Mouse (Mus musculus) kidney, postnatal 0 days (tissue): ENCODE data around the gene Vmn1r66. TPM values are rescaled to one million over a fixed set of nuclear protein-coding genes. Genes with fewer than 3 reads are reported as not detected.
"Not testable (repeated sequence)": the region's sequence is repeated elsewhere in the genome, so short reads cannot be mapped to it uniquely, and the experiment has no call there.

Experiments used
- ATAC-seq: fragments of 200-750 bp; cut with Nextera tagmentation; replicated peaks from 2 replicates; pipeline ENCODE4 v1.8.0; 2017; ENCODE audit warnings: low read depth, moderate number of reproducible peaks, moderate TSS enrichment, moderate library complexity; ENCODE audit not compliant: low FRiP score
- DNase-seq: peaks from one replicate; pipeline ENCODE4 v3.0.0-alpha.2; 2016; ENCODE audit warnings: low spot score
- H3K27ac ChIP-seq: fragments of 300-500 bp; sonication (generic); 2 replicates; pipeline ENCODE4 v1.5.1; 2014; ENCODE audit warnings: mild to moderate bottlenecking
- H3K27me3 ChIP-seq: fragments of 300-500 bp; sonication (generic); 2 replicates; pipeline ENCODE4 v1.6.1; 2014; ENCODE audit warnings: low read length, mixed read lengths; ENCODE audit not compliant: insufficient read depth
- H3K36me3 ChIP-seq: fragments of 300-500 bp; sonication (generic); 2 replicates; pipeline ENCODE4 v1.6.1; 2014; ENCODE audit warnings: low read length, mixed read lengths; ENCODE audit not compliant: insufficient read depth
- H3K4me1 ChIP-seq: fragments of 300-500 bp; sonication (generic); replicated peaks from 2 replicates; pipeline ENCODE4 v1.6.1; 2014; ENCODE audit warnings: antibody characterized with exemption, low read length, mixed read lengths; ENCODE audit not compliant: insufficient read depth
- H3K4me2 ChIP-seq: fragments of 300-500 bp; sonication (generic); 2 replicates; pipeline ENCODE4 v1.6.1; 2014; ENCODE audit warnings: mild to moderate bottlenecking, low read length, moderate library complexity, mixed read lengths
- H3K4me3 ChIP-seq: fragments of 300-500 bp; sonication (generic); replicated peaks from 2 replicates; pipeline ENCODE4 v1.5.1; 2014; ENCODE audit warnings: low read depth, low read length
- H3K9ac ChIP-seq: fragments of 300-500 bp; sonication (generic); 2 replicates; pipeline ENCODE4 v1.6.1; 2014; ENCODE audit warnings: low read depth, low read length
- H3K9me3 ChIP-seq: fragments of 300-500 bp; sonication (generic); replicated peaks from 2 replicates; pipeline ENCODE4 v1.6.1; 2016; ENCODE audit warnings: low read length, inconsistent platforms, mixed read lengths
- CTCF ChIP-seq: IDR thresholded peaks from 2 replicates; pipeline ENCODE4 v1.5.1; 2016; ENCODE audit warnings: antibody characterized with exemption, low read depth, mild to moderate bottlenecking, moderate library complexity
- WGBS: fragments of 180-500 bp; shearing (Covaris S2); extraction: QIAGEN DNeasy Blood & Tissue Kit; methylation state at CpG from one replicate; pipeline ENCODE4 v1.1.7; 2014; 5-methylcytosine and 5-hydroxymethylcytosine counted together
- polyA plus RNA-seq: library from polyadenylated mRNA; unstranded; fragments of >200 nt; fragmentation: Nextera tagmentation; extraction: Ambion mirVana; gene quantifications from 2 replicates; pipeline ENCODE4 v1.2.1, GENCODE M21; 2015

Gene Vmn1r66
- not detected in 2 replicates for polyA plus RNA-seq

GRCm38 (mm10) chr7:10277906-10278305 lies at the start of gene Vmn1r66:
TSS of gene Vmn1r66 (minus strand) at chr7:10278006.
- TF ChIP-seq CTCF, result no peak
- no peak for DNase-seq
- no peak within 1 kb of the TSS for H3K4me2 ChIP-seq
- no peak within 1 kb of the TSS for H3K4me3 ChIP-seq
- H3K9ac ChIP-seq, result no peak within 1 kb of the TSS
- ATAC-seq, result no peak
- no peak within 1 kb of the TSS for H3K27ac ChIP-seq
- H3K9me3 ChIP-seq, result no peaks in the 10 kb centered on the region
- H3K27me3 ChIP-seq, result no peaks in the 10 kb centered on the region
- H3K36me3 ChIP-seq, result no peaks in the 10 kb centered on the region
- H3K4me1 ChIP-seq, result no peaks in the 10 kb centered on the region

- H3K27ac ChIP-seq, H3K9me3 ChIP-seq, H3K4me3 ChIP-seq, ATAC-seq, H3K9ac ChIP-seq, H3K27me3 ChIP-seq, H3K4me1 ChIP-seq, H3K36me3 ChIP-seq, DNase-seq, H3K4me2 ChIP-seq: not testable (repeated sequence)
- WGBS, result 76% methylated on average over 14 of the region's 20 CpGs
These were observed 47.7 kb upstream of the Vmn1r66 start for GRCm38 (mm10) chr7:10325462-10325861.

DNA sequence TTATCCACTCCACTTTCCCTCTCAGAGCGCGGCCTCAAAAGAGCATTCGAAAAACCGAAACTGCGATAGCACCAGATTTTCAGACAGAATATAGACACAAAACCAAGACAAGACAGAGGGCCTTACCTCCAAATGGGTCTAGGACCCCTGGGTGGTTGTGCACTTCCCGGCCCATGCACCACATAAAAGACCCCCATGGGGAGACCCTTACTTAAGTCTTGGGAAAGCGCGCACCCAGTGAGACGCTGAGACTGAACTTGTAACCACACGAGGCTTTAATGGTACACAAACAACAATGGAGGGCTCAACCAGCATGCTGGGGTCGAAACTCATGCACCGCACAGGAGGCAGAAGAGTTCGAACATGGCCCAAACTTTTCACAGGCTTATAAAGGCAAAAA lies 25.7 kb downstream of the Vmn1r66 start:
- no peak for TF ChIP-seq CTCF
- Histone ChIP-seq H3K27ac (no peak overlapping the region), H3K4me3 (no peak overlapping the region), H3K4me1 (no peaks in the 10 kb centered on the region), H3K27me3 (no peaks in the 10 kb centered on the region), H3K4me2 (no peak overlapping the region), H3K36me3 (no peaks in the 10 kb centered on the region), H3K9me3 (no peaks in the 10 kb centered on the region), H3K9ac (no peak overlapping the region)
- 90% methylated on average over 13 of the region's 13 CpGs for WGBS
- ATAC-seq (no peak), DNase-seq (no peak)

- H3K9me3 ChIP-seq, result no peaks in the 10 kb centered on the region; the same call in 1 of the 2 replicates
- no peak overlapping the region for H3K4me2 ChIP-seq
- H3K27ac ChIP-seq, result no peak overlapping the region
- no peak overlapping the region for H3K9ac ChIP-seq
- no peak overlapping the region for H3K4me3 ChIP-seq
- 79% methylated on average over 5 of the region's 5 CpGs for WGBS
- no peaks in the 10 kb centered on the region for H3K4me1 ChIP-seq
- ATAC-seq (no peak), DNase-seq (no peak)
- H3K36me3 ChIP-seq, result no peaks in the 10 kb centered on the region
- H3K27me3 ChIP-seq, result no peaks in the 10 kb centered on the region
- no peak for TF ChIP-seq CTCF
These were observed 28.7 kb downstream of the Vmn1r66 start for GRCm38 (mm10) chr7:10249146-10249545.

Other genes starting within 250 kb of the Vmn1r66 start
- gene Vmn2r50, start 224.7 kb downstream of the Vmn1r66 start, polyA plus RNA-seq, result not detected in 2 replicates
- gene Vmn2r51, start 172.3 kb downstream of the Vmn1r66 start, polyA plus RNA-seq, result not detected in 2 replicates
- gene Vmn2r52, start 101.4 kb downstream of the Vmn1r66 start, polyA plus RNA-seq, result not detected in 2 replicates
- gene Vmn1r67, start 165.3 kb upstream of the Vmn1r66 start, polyA plus RNA-seq, result not detected in 2 replicates
- 5.7 and 6.4 TPM in 2 replicates for gene Zik1, start 217.4 kb upstream of the Vmn1r66 start, polyA plus RNA-seq